ENCODE assay signal across 20 mouse cellular contexts in the genomic region with DNA sequence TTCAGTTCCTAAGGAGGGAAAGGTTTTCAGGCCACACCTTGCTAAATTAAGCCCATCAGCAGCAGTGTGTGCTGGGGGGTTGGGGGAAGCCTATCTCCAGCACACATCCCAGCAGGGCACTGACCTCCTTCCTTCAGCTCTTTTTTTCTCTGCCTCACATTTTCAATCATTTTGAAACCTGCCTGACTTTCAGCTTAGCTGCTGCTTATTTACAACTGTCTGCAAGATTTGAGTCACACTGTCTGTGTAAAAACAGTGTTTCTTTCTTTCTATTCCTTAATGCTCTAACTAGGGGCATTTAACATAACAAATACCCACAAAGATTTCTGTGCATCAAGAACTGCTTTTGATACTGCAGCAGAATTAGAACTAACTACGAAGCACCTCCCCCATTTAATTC. TPM values are rescaled to one million over a fixed set of nuclear protein-coding genes. Genes with fewer than 3 reads are reported as not detected.
A peak's percentile ranks its signal among the peaks of the same experiment; 100 is the strongest.
DNase-seq lines count a peak whose midpoint lies in the region; ATAC-seq lines count a peak whose summit lies in the region.
"Had no signal": no experiment of that assay in that cellular context is flagged by ENCODE, and none has a peak within 500 bp of the region (broad histone marks: within the 10 kb centered on the region; RNA-seq: fewer than 3 reads in every experiment).

No protein-coding gene starts in this region.

- DNase-seq in heart, embryonic 10.5 days (ENCODE audit: low spot score), result peak; percentile 38
- no peak for DNase-seq in heart, postnatal 10 days
- DNase-seq in neural tube, embryonic 10.5 days (ENCODE audit: extremely low spot score, low spot score), result no peak
- DNase-seq in brain, adult 2 months (ENCODE audit: low read depth, low spot score), result peak; percentile 50
- DNase-seq in adrenal gland, adult 18-20 months (ENCODE audit: low spot score in 2 of 2), result no peak
- DNase-seq: adrenal gland, adult 2 months; adrenal gland, postnatal 25 days; cerebellum, postnatal 10 days; forebrain, postnatal 0 days; gastrocnemius, postnatal 36 days; heart, adult 18-20 months; heart, postnatal 36 days had no signal

- no peak for ATAC-seq in neural tube, embryonic 13.5 days (ENCODE audit: low read depth)
- ATAC-seq: activated CD4-positive, CD25-positive, alpha-beta regulatory T cell, adult 4 months; forebrain, embryonic 13.5 days; forebrain, postnatal 0 days; intestine, embryonic 16.5 days had no signal

- H3K27me3 ChIP-seq in heart, embryonic 10.5 days (ENCODE audit: insufficient read depth, poor library complexity, severe bottlenecking), result no peaks in the 10 kb centered on the region
- H3K27me3 ChIP-seq in neural tube, embryonic 13.5 days, result no peaks in the 10 kb centered on the region
- H3K27me3 ChIP-seq: forebrain, embryonic 13.5 days; heart, embryonic 12.5 days had no signal

- H3K9me3 ChIP-seq in heart, embryonic 10.5 days, result 0 out of 2 replicates have a peak, but pooled peaks cover 3% of the 10 kb centered on the region
- H3K9me3 ChIP-seq in neural tube, embryonic 13.5 days, result no peaks in the 10 kb centered on the region
- H3K9me3 ChIP-seq: embryonic facial prominence, embryonic 10.5 days; forebrain, embryonic 13.5 days; G1E; heart, embryonic 12.5 days had no signal

- peaks cover 94% of the 10 kb centered on the region for H3K36me3 ChIP-seq in heart, embryonic 10.5 days
- peaks cover 88% of the 10 kb centered on the region for H3K36me3 ChIP-seq in neural tube, embryonic 13.5 days

- WGBS in heart, embryonic 10.5 days, result 93% methylated on average over 1 of the region's 1 CpGs
- WGBS in neural tube, embryonic 13.5 days, result 58% methylated on average over 1 of the region's 1 CpGs

- H3K4me1 ChIP-seq in heart, embryonic 10.5 days, result 0 out of 2 replicates have a peak, but pooled peaks cover 4% of the 10 kb centered on the region
- H3K4me1 ChIP-seq in neural tube, embryonic 13.5 days (replicated peaks), result no peaks in the 10 kb centered on the region
- H3K4me1 ChIP-seq: embryonic facial prominence, embryonic 10.5 days; forebrain, embryonic 13.5 days had no signal

- H3K27ac ChIP-seq in heart, embryonic 10.5 days, result no peak overlapping the region
- H3K27ac ChIP-seq in neural tube, embryonic 13.5 days (replicated peaks), result peak overlapping the region; percentile 39
- H3K27ac ChIP-seq: embryonic facial prominence, embryonic 10.5 days; hindbrain, embryonic 14.5 days had no signal

- no peak overlapping the region for H3K9ac ChIP-seq in neural tube, embryonic 13.5 days
- H3K9ac ChIP-seq: forebrain, embryonic 13.5 days; forebrain, postnatal 0 days; heart, embryonic 12.5 days; hindbrain, embryonic 14.5 days had no signal

- intact Hi-C loops in heart, postnatal 10 days (cut with DNase I), result no loop called here

- no peak overlapping the region for H3K4me3 ChIP-seq in heart, embryonic 10.5 days
- no peak overlapping the region for H3K4me3 ChIP-seq in neural tube, embryonic 13.5 days
- H3K4me3 ChIP-seq: embryonic facial prominence, embryonic 10.5 days; forebrain, embryonic 13.5 days; heart, embryonic 12.5 days had no signal

- no peak overlapping the region for H3K4me2 ChIP-seq in neural tube, embryonic 13.5 days
- H3K4me2 ChIP-seq: forebrain, embryonic 13.5 days; heart, embryonic 12.5 days; hindbrain, embryonic 14.5 days had no signal

RNA-seq across cellular contexts. Expression of a gene that starts 51.2 kb away (rescaled TPM):
- 0.15 and 0.23 TPM in 2 replicates for polyA plus RNA-seq in heart, embryonic 10.5 days (2016; fragmentation: Nextera tagmentation; extraction: Ambion mirVana)
- total RNA-seq in heart, postnatal 10 days (2021), result under 1 TPM in 1 of 2 experiments, not detected in 1; 0.17 TPM
- polyA plus RNA-seq in neural tube, embryonic 13.5 days (2015; fragmentation: Nextera tagmentation; extraction: Ambion mirVana), result 0.28 and 0.33 TPM in 2 replicates
- not detected for total RNA-seq in adrenal gland, adult 18-20 months (2021)
- total RNA-seq: adrenal gland, postnatal 25 days; heart, adult 18-20 months had no signal
- polyA plus RNA-seq: activated CD4-positive, CD25-positive, alpha-beta regulatory T cell, adult 4 months; embryonic facial prominence, embryonic 10.5 days; forebrain, embryonic 13.5 days had no signal

Comparison
In these comparisons a context has a peak if more than half of its experiments do, and no peak if none do; other contexts are left out.
1. DNase-seq: peak in heart, embryonic 10.5 days (single experiment) and brain, adult 2 months (single experiment); none in heart, postnatal 10 days (0 of 2), neural tube, embryonic 10.5 days (single experiment) and adrenal gland, adult 18-20 months (0 of 2).